Mouse (Mus musculus): ENCODE measurements around the gene Syngap1.
"Not testable (repeated sequence)": the region's sequence is repeated elsewhere in the genome, so short reads cannot be mapped to it uniquely, and the experiment has no call there.

GRCm38 (mm10) chr17:26907506-26907905 lies 33.5 kb upstream of the Syngap1 start:
- TF ChIP-seq CTCF (IDR thresholded peaks at IDR 0.05; ENCODE audit: borderline replicate concordance, extremely low read depth, insufficient read depth, insufficient read length); POLR2A (IDR thresholded peaks at IDR 0.05; ENCODE audit: borderline replicate concordance, extremely low read depth, insufficient read depth, insufficient read length, poor library complexity, severe bottlenecking): not testable (repeated sequence)
